Mouse (Mus musculus): ENCODE measurements around the gene Myd88.

- TF ChIP-seq POLR2A (IDR thresholded peaks at IDR 0.05; ENCODE audit: control insufficient read depth, low read depth, low read length) = no peak
- no peak for TF ChIP-seq CTCF (IDR thresholded peaks at IDR 0.05; ENCODE audit: control insufficient read depth, insufficient read depth, insufficient replicate concordance, low read depth, low read length)
These were observed 12.7 kb upstream of the Myd88 start for GRCm38 (mm10) chr9:119353926-119354325.

All from testis, adult 2 months (tissue).